Mouse (Mus musculus): ENCODE measurements around the gene Brap. TPM values are rescaled to one million over a fixed set of nuclear protein-coding genes. Genes with fewer than 3 reads are reported as not detected.
"Not testable (repeated sequence)": the region's sequence is repeated elsewhere in the genome, so short reads cannot be mapped to it uniquely, and the experiment has no call there.

Brap gene
- total RNA-seq (2021) = 10 to 100 TPM; 53.2 to 54.0 TPM
- long read RNA-seq, full-length matches to known transcripts = 32 of 44 reads
- long read RNA-seq, partial matches to known transcripts = 6 of 44 reads
- long read RNA-seq, other reads (novel, unspliced or antisense) = 6 of 44 reads

GRCm38 (mm10) chr5:121660059-121660896 lies at the start of gene Brap, which contains the start of gene Acad10:
Gene Brap, plus strand, starts transcription at chr5:121660563.
Gene Acad10, minus strand, starts transcription at chr5:121660514.
- DNase-seq (ENCODE audit: low spot score in 2 of 2) = peak; percentile 90 to 96

- DNase-seq (ENCODE audit: low spot score in 2 of 2) = no peak
Observed at GRCm38 (mm10) chr5:121612036-121612435, 48.3 kb upstream of the Brap start.

- DNase-seq (ENCODE audit: low spot score in 2 of 2) = not testable (repeated sequence)
Observed at GRCm38 (mm10) chr5:121614921-121615320, 45.4 kb upstream of the Brap start.

- peak; percentile 71 to 81 for DNase-seq (ENCODE audit: low spot score in 2 of 2)
Observed at GRCm38 (mm10) chr5:121618592-121619513, 41.5 kb upstream of the Brap start, which contains the start of gene Acad12. Gene Acad12, minus strand, starts transcription at chr5:121618938.

- DNase-seq (ENCODE audit: low spot score in 2 of 2) = no peak
Observed at GRCm38 (mm10) chr5:121621102-121621501, 39.3 kb upstream of the Brap start.

GRCm38 (mm10) chr5:121623241-121623640 lies 37.1 kb upstream of the Brap start:
- no peak for DNase-seq (ENCODE audit: low spot score in 2 of 2)

- peak; percentile 79 for DNase-seq (ENCODE audit: low spot score in 2 of 2)
Observed at GRCm38 (mm10) chr5:121627871-121628270, 32.5 kb upstream of the Brap start.

GRCm38 (mm10) chr5:121631106-121631647 lies 29.2 kb upstream of the Brap start:
- not testable (repeated sequence) for DNase-seq (ENCODE audit: low spot score in 2 of 2)

GRCm38 (mm10) chr5:121632804-121633203 lies 27.6 kb upstream of the Brap start:
- no peak for DNase-seq (ENCODE audit: low spot score in 2 of 2)

GRCm38 (mm10) chr5:121634668-121635067 lies 25.7 kb upstream of the Brap start:
- DNase-seq (ENCODE audit: low spot score in 2 of 2) = no peak

- DNase-seq (ENCODE audit: low spot score in 2 of 2) = no peak
Observed at GRCm38 (mm10) chr5:121637296-121637695, 23.1 kb upstream of the Brap start.

- no peak for DNase-seq (ENCODE audit: low spot score in 2 of 2)
Observed at GRCm38 (mm10) chr5:121639601-121640000, 20.8 kb upstream of the Brap start.

- DNase-seq (ENCODE audit: low spot score in 2 of 2) = no peak
Observed at GRCm38 (mm10) chr5:121649134-121649533, 11.2 kb upstream of the Brap start.

- DNase-seq (ENCODE audit: low spot score in 2 of 2) = no peak
Observed at GRCm38 (mm10) chr5:121654526-121654925, 5.8 kb upstream of the Brap start.

GRCm38 (mm10) chr5:121656866-121657265 lies 3.5 kb upstream of the Brap start:
- not testable (repeated sequence) for DNase-seq (ENCODE audit: low spot score in 2 of 2)

- not testable (repeated sequence) for DNase-seq (ENCODE audit: low spot score in 2 of 2)
Observed at GRCm38 (mm10) chr5:121657656-121658055, 2.7 kb upstream of the Brap start.

GRCm38 (mm10) chr5:121660897-121661254 lies 513 bp downstream of the Brap start:
- peak in 1 of 2 experiments; percentile 48 for DNase-seq (ENCODE audit: low spot score in 2 of 2)

GRCm38 (mm10) chr5:121661494-121661893 lies 1.1 kb downstream of the Brap start:
- DNase-seq (ENCODE audit: low spot score in 2 of 2) = no peak

GRCm38 (mm10) chr5:121663456-121663855 lies 3.1 kb downstream of the Brap start:
- no peak for DNase-seq (ENCODE audit: low spot score in 2 of 2)

- no peak for DNase-seq (ENCODE audit: low spot score in 2 of 2)
Observed at GRCm38 (mm10) chr5:121664078-121664477, 3.7 kb downstream of the Brap start.

- DNase-seq (ENCODE audit: low spot score in 2 of 2) = no peak
Observed at GRCm38 (mm10) chr5:121664971-121665370, 4.6 kb downstream of the Brap start.

Measured in layer of hippocampus, postnatal 10 days (tissue).